Mouse (Mus musculus) heart, embryonic 10.5 days (tissue): ENCODE results near the gene Mpp2. TPM values are rescaled to one million over a fixed set of nuclear protein-coding genes. Genes with fewer than 3 reads are reported as not detected.

Experiments used
- DNase-seq: peaks from one replicate; pipeline ENCODE4 v3.0.0-alpha.2; 2017; ENCODE audit warnings: low spot score
- H3K27ac ChIP-seq: fragments of 300-500 bp; sonication (generic); 2 replicates; pipeline ENCODE4 v1.5.1; 2016; ENCODE audit warnings: mild to moderate bottlenecking
- H3K27me3 ChIP-seq: fragments of 300-500 bp; sonication (generic); 2 replicates; pipeline ENCODE4 v1.6.1; 2016; ENCODE audit warnings: mild to moderate bottlenecking; ENCODE audit not compliant: poor library complexity, insufficient read depth, severe bottlenecking
- H3K36me3 ChIP-seq: fragments of 300-500 bp; sonication (generic); 2 replicates; pipeline ENCODE4 v1.6.1; 2016; ENCODE audit warnings: mild to moderate bottlenecking, moderate library complexity
- H3K4me1 ChIP-seq: fragments of 300-500 bp; sonication (generic); 2 replicates; pipeline ENCODE4 v1.6.1; 2016; ENCODE audit warnings: mild to moderate bottlenecking
- H3K4me3 ChIP-seq: fragments of 300-500 bp; sonication (generic); 2 replicates; pipeline ENCODE4 v1.5.1; 2016; ENCODE audit warnings: mild to moderate bottlenecking, moderate library complexity
- H3K9me3 ChIP-seq: fragments of 300-500 bp; sonication (generic); 2 replicates; pipeline ENCODE4 v1.6.1; 2016; ENCODE audit warnings: mild to moderate bottlenecking, moderate library complexity
- WGBS: fragments of 180-500 bp; shearing (Covaris S2); methylation state at CpG from one replicate; pipeline ENCODE4 v1.1.7; 2016; 5-methylcytosine and 5-hydroxymethylcytosine counted together
- polyA plus RNA-seq: library from polyadenylated mRNA; unstranded; fragments of >200 nt; fragmentation: Nextera tagmentation; extraction: Ambion mirVana; gene quantifications from 2 replicates; pipeline ENCODE4 v1.2.1, GENCODE M21; 2016

Mpp2 gene
- polyA plus RNA-seq, 1 experiment from 2014 or later = 20.1 TPM

DNA sequence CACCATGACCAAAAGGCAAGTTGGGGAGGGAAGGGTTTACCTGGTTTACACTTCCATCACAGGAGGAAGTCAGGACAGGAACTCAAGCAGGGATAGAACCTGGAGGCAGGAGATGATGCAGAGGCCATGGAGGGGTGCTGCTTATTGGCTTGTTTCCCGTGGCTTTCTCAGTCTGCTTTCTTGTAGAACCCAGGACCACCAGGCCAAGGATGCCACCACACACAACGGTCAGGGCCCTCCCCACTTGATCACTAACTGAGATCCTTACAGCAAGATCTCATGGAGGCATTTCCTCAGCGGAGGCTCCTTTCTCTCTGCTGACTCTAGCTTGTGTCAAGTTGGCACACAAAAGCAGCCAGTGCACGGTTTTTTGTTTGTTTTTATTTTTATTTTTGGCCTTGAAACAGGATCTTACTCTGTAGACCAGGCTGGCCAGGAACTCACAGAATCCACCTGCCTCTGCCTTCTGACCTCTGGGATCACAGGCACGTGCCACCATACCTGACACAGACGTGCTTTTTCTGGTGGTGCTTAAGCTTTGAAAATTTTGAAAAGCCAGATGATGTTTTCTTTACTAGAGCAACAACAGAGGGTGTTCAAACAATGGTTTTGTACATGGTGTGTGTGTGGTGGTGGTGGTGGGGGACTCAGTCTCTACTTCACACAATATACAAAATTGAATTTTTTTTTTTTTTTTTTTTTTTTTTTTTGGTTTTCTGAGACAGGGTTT is 60.1 kb downstream of the Mpp2 start, which contains the start of gene Mpp3:
TSS of gene Mpp3 (minus strand) at position 375 of the 730 bp plus-strand sequence.
- peaks cover 47% of the 10 kb centered on the region for H3K27me3 ChIP-seq
- 76% methylated on average over 6 of the region's 6 CpGs for WGBS
- H3K27ac ChIP-seq = no peak within 1 kb of the TSS
- peaks cover 26% of the 10 kb centered on the region for H3K4me1 ChIP-seq
- H3K36me3 ChIP-seq = peaks cover 4% of the 10 kb centered on the region
- H3K9me3 ChIP-seq = no peaks in the 10 kb centered on the region
- peak within 1 kb of the TSS; percentile 71 for H3K4me3 ChIP-seq
- no peak for DNase-seq

DNA sequence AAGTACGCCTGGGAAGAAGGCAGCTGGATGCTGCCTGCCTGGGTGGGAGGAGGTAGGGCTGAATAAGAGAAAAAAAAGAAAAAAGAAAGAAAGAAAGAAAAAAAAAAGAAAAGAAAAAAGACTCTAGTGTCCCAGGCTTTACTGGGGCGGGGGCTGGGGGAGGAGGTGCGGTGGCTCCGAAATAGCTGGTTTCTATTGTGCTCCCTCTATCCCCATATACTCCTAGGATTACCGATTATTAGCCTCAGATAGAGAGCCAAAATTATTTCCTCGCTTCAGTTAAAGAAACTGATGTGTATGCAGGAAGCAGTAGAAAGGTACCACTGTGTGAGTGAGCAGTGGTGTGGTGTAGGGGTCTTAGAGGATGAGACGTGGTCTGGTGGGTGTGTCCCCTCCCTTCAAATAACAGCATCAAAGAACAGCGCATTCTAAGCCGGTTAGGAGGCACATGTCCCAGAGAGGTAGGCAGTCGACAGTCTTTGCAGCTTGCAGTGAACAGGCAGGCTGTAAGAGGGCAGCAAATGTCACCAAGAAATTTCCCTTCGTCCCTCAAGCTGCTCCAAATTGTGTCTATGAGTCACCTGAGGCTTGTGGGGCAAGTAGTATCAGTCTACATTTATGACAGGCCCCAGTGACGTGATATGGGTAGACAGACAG is 60.8 kb downstream of the Mpp2 start:
- peaks cover 50% of the 10 kb centered on the region for H3K27me3 ChIP-seq
- 6% methylated on average over 12 of the region's 12 CpGs for WGBS
- peaks cover 26% of the 10 kb centered on the region for H3K4me1 ChIP-seq
- no peaks in the 10 kb centered on the region for H3K9me3 ChIP-seq
- DNase-seq = no peak
- H3K36me3 ChIP-seq = peaks cover 5% of the 10 kb centered on the region
- H3K4me3 ChIP-seq = peak overlapping the region; percentile 71
- H3K27ac ChIP-seq = peak overlapping the region; percentile 89

DNA sequence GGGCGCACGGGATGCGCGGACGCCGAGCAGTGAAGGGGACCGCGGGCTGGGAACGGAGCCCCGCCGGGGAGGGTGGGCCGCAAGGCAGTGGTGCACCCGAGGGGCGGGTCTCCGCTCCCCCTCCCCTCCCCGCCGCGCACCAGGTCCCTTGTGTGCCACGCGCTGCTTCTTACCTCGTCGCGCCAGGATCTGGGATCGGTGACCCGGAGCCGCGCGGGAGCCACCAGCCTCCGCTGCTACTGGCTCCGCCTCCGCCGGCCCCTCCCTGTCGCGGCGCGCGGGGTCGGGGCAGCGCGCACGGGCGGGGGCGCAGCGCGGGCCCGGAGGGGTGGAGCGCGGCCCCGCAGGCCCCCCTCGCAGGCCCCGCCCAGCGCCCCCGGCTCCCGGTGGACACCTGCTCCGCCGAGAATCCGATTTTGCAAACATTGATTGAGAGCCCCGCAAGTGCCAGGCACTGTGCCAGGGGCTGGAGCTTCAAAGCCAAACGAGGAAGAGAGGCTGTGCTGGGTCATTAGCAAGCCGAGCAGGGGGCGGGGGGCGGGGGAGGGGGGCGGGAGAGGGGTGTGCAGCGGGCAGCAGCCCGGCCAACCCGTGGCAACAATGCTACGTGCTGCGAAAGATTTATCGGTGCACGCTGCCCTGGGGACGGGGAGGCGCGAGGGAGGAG is 61.5 kb downstream of the Mpp2 start:
- peaks cover 9% of the 10 kb centered on the region for H3K36me3 ChIP-seq
- DNase-seq = peak; percentile 84
- peaks cover 50% of the 10 kb centered on the region for H3K27me3 ChIP-seq
- under 1% methylated on average over 45 of the region's 73 CpGs for WGBS
- H3K9me3 ChIP-seq = no peaks in the 10 kb centered on the region
- H3K27ac ChIP-seq = peak overlapping the region; percentile 89
- peaks cover 26% of the 10 kb centered on the region for H3K4me1 ChIP-seq
- H3K4me3 ChIP-seq = peak overlapping the region; percentile 71

DNA sequence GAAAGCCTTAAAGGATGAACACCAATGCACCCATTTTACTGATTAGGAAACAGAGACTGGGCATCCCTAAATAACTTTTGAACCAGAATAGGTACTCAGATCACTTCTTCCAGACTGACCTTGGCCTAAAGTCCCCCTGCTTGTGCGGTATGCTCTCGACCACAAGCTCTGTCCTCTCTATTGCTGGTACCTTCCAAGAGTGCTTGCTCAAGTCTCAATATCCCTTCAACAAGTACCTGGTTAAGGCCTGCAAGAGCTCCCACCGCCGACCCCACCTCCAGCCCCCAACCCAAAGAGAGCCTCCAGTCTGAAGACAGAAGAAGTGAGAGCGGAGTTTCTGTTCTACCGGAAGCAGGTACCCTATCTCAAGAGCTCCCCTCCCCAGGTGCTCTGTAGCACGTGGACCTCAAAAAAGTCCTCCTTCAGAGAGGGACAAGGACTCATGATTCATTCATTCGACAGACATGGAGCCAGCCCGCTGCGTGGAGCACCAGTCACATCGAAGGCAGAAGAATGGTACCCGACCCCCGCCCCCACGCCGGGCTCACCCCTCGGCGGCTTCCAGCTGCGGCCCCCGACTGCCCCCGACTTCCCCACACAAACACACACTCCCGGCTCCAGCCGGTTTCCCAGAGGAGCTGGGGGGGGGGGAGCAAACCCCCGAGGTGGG is 62.2 kb downstream of the Mpp2 start:
- DNase-seq = no peak
- peaks cover 50% of the 10 kb centered on the region for H3K27me3 ChIP-seq
- peaks cover 9% of the 10 kb centered on the region for H3K36me3 ChIP-seq
- no peaks in the 10 kb centered on the region for H3K9me3 ChIP-seq
- WGBS = 3% methylated on average over 23 of the region's 23 CpGs
- H3K4me3 ChIP-seq = peak overlapping the region; percentile 71
- peak overlapping the region; percentile 89 for H3K27ac ChIP-seq
- H3K4me1 ChIP-seq = peaks cover 26% of the 10 kb centered on the region

DNA sequence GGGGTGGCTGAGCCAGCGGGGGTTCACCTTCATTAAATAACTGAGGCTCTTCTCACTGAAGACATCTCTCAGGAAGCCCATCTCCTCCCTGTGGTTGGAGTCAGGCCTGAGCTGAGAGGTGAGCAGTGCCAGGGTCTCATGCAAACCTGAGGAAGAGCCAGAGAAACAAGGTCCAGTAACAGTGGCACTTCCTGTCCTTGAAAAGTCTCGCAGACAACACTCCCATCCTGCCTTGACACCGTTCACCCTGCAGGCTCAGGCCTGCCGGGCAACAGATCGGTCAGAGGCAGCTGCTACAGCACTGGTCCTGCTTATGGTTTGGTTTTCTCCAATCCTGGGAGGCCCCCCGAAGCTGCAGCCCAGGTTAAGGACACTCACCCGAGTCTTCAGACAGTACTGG is 63.0 kb downstream of the Mpp2 start:
- Histone ChIP-seq H3K4me3 (no peak overlapping the region), H3K27ac (no peak overlapping the region), H3K9me3 (no peaks in the 10 kb centered on the region), H3K36me3 (peaks cover 9% of the 10 kb centered on the region), H3K27me3 (peaks cover 46% of the 10 kb centered on the region), H3K4me1 (peaks cover 26% of the 10 kb centered on the region)
- WGBS = 35% methylated on average over 7 of the region's 7 CpGs
- no peak for DNase-seq

DNA sequence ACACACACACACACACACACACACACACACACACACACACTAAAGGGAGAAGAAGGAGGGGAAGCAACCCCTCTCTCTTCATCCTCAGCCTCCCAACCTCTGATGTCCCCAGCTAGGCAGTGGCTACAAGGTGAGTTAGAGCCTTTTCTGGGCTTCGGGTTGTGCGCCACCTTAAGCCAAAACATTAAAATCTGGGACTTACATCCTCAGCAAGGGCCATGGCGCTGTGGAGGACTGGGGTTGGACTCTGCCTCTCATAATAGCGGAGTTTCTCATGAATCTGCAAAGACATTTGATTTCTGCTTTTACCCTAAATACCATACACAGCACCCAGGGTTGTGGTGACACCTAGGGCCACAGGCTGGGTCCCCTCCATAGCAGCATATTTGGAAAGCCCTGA is 63.4 kb downstream of the Mpp2 start:
- H3K4me1 ChIP-seq = peaks cover 26% of the 10 kb centered on the region
- 86% methylated on average over 4 of the region's 4 CpGs for WGBS
- peaks cover 9% of the 10 kb centered on the region for H3K36me3 ChIP-seq
- peaks cover 46% of the 10 kb centered on the region for H3K27me3 ChIP-seq
- H3K4me3 ChIP-seq = no peak overlapping the region
- no peak overlapping the region for H3K27ac ChIP-seq
- no peak for DNase-seq
- H3K9me3 ChIP-seq = no peaks in the 10 kb centered on the region

DNA sequence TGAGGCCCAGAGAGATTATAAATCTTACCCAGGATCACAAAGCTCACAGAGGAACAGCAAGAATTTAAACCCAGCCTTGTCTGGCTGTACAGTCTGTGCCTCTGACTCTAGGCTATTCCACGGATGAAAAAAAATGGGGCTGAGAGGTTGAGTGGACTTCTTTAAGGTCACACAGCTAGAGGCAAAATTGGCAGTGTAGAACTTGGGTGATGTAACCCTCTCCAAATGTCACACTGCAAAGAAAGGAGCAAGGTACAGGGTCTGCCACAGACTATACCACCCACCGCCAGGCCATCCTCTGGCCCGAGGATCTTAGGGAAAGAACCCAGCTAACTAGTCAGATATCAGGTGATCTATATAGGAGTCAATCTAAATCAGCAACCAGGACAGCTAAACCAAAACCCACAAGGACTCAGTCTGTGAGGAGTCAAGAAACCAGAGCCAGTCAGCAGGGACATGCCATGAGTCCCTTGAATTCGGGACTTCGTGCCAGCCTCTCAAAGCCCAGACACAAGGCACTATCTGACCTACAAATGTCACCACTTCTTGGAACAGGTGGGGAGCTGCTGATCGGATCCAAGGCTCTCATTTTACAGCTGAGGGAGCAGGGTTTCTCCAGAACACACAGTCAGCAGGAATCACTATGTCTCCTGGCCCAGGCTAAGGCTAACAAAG is 64.1 kb downstream of the Mpp2 start:
- H3K9me3 ChIP-seq = no peaks in the 10 kb centered on the region
- H3K27ac ChIP-seq = no peak overlapping the region
- no peak for DNase-seq
- 79% methylated on average over 6 of the region's 6 CpGs for WGBS
- peaks cover 43% of the 10 kb centered on the region for H3K27me3 ChIP-seq
- peaks cover 9% of the 10 kb centered on the region for H3K36me3 ChIP-seq
- no peak overlapping the region for H3K4me3 ChIP-seq
- peaks cover 26% of the 10 kb centered on the region for H3K4me1 ChIP-seq

DNA sequence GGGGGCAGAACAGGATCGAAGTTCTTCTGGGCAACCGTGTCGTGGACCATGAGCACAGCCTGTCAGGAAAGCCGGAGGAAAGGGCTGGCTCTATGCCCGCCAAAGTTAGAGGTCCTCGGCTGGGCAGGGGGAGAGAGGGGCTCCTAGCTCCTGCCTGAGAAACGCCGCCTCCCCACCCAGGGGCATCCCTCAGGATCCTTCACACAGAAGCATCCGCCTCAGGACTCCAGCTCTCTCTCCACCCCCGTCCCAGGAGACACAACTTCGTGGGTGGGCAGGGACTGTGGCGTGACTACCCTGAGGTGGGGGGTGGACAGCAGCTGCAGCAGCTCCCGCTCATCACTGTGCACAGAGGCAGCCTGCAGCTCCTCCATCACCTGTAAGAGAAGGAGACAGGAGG is 64.9 kb downstream of the Mpp2 start:
- no peak for DNase-seq
- Histone ChIP-seq H3K27me3 (peaks cover 42% of the 10 kb centered on the region), H3K4me1 (peaks cover 26% of the 10 kb centered on the region), H3K9me3 (no peaks in the 10 kb centered on the region), H3K36me3 (peaks cover 9% of the 10 kb centered on the region), H3K27ac (0 out of 2 replicates have a peak overlapping the region, but pooled peaks have one; percentile 10), H3K4me3 (no peak overlapping the region)
- 81% methylated on average over 13 of the region's 13 CpGs for WGBS

DNA sequence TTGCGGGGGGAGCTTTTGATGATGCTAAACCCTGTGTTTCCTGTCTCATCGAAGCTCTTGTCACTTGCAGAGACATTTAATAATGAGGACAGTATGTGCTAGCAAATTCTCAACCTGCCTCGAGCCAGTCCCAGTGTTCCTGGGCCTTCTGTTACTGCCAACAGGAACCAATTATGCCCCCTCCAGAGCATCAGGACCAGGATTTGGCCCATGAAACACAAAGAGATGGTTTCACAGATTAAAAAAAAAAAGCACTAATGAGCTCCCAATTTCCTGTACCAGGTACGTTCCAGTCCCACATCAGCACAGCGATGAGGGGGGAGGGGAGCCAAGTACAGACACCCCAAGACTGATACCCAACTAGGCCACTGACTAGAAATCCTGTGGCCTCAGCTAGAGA is 67.1 kb downstream of the Mpp2 start:
- Histone ChIP-seq H3K4me1 (peaks cover 14% of the 10 kb centered on the region), H3K9me3 (no peaks in the 10 kb centered on the region), H3K27me3 (peaks cover 32% of the 10 kb centered on the region), H3K27ac (no peak overlapping the region), H3K4me3 (no peak overlapping the region), H3K36me3 (peaks cover 9% of the 10 kb centered on the region)
- WGBS = 77% methylated on average over 5 of the region's 5 CpGs
- DNase-seq = no peak

DNA sequence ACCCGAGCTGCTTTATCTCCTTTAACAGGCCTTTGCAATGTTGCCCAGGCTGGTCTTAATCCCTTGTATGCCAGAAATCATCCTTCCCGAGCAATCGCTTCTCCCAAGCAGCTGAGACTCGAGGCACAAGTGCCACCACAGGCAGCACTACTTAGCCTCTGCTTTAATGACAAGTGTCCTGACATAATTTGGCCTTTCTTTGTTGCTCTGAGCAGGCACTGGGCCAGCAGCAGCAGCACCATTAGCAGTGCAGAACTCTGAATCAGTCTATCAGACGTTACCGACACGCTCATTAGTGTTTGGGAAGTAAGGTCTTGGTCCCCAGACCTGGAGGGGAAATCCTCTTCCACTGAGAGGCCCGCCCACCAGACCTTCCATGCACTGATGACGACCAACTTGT is 68.6 kb downstream of the Mpp2 start:
- H3K4me1 ChIP-seq = peaks cover 14% of the 10 kb centered on the region
- no peaks in the 10 kb centered on the region for H3K9me3 ChIP-seq
- peaks cover 9% of the 10 kb centered on the region for H3K36me3 ChIP-seq
- H3K27ac ChIP-seq = no peak overlapping the region
- 75% methylated on average over 9 of the region's 9 CpGs for WGBS
- no peak for DNase-seq
- no peak overlapping the region for H3K4me3 ChIP-seq
- H3K27me3 ChIP-seq = peaks cover 18% of the 10 kb centered on the region

DNA sequence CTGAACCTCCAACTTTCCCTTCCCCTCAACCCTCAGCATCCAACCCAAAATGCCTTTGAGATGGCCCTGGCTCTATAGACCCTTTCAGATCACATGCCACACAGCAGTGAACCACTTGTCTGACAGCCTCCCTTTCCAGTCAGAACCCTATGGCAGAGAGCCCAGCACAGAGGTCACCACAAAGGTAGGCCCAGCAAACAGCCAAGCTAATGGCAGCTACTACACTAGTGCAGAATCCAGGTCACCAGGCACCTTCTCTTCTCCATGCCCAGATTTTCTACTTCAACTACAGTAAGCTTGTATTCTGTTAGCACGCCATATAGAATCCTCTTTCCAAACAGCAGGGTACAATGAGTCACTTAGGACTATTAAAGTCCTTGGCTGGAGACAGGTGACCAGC is 72.2 kb downstream of the Mpp2 start:
- Histone ChIP-seq H3K36me3 (peaks cover 9% of the 10 kb centered on the region), H3K9me3 (no peaks in the 10 kb centered on the region), H3K4me1 (peaks cover 14% of the 10 kb centered on the region), H3K27ac (peak overlapping the region; percentile 67; the same call in 1 of the 2 replicates), H3K4me3 (no peak overlapping the region), H3K27me3 (no peaks in the 10 kb centered on the region)
- WGBS = 89% methylated on average over 1 of the region's 1 CpGs
- no peak for DNase-seq

DNA sequence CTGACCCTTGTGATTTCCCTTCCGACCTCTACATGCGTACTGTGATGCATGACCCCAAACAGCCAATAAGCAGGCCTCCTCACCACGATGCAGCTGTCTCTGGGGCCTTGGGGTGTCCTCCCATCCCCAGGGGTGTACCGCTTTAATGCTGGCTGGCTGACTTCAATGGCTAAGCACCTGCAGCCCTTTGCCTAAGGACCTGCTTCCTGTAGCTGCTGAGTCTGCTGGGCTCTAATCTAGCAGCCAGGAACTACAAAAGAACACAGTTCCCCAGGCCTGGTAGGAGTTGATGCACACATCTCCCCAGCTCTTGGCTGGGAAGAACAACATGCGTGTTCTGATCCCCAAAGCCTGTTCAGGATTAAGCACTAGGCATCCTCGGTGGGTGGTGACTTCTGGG is 72.8 kb downstream of the Mpp2 start:
- Histone ChIP-seq H3K27me3 (no peaks in the 10 kb centered on the region), H3K9me3 (no peaks in the 10 kb centered on the region), H3K4me3 (no peak overlapping the region), H3K36me3 (peaks cover 15% of the 10 kb centered on the region), H3K4me1 (peaks cover 14% of the 10 kb centered on the region), H3K27ac (no peak overlapping the region)
- 64% methylated on average over 6 of the region's 6 CpGs for WGBS
- DNase-seq = no peak
